Mouse (Mus musculus) forebrain, embryonic 14.5 days (tissue): ENCODE results near the gene Dph1. TPM values are rescaled to one million over a fixed set of nuclear protein-coding genes. Genes with fewer than 3 reads are reported as not detected.

Experiments
- ATAC-seq: fragments of 200-750 bp; cut with Nextera tagmentation; 2 replicates; pipeline ENCODE4 v1.8.0; 2017; ENCODE audit warnings: mild to moderate bottlenecking, moderate library complexity
- DNase-seq: peaks from one replicate; pipeline ENCODE4 v3.0.0-alpha.2; 2015; ENCODE audit warnings: low spot score
- H3K27ac ChIP-seq: fragments of 300-500 bp; sonication (generic); 2 replicates; pipeline ENCODE4 v1.5.1; 2014; ENCODE audit warnings: low read depth, mild to moderate bottlenecking, control low read depth, low read length, moderate library complexity
- H3K27me3 ChIP-seq: fragments of 300-500 bp; sonication (generic); replicated peaks from 2 replicates; pipeline ENCODE4 v1.6.1; 2014; ENCODE audit warnings: low read length, control low read depth, mixed read lengths; ENCODE audit not compliant: control insufficient read depth, insufficient read depth
- H3K36me3 ChIP-seq: fragments of 300-500 bp; sonication (generic); 2 replicates; pipeline ENCODE4 v1.6.1; 2014; ENCODE audit warnings: low read length, control low read depth; ENCODE audit not compliant: control insufficient read depth, insufficient read depth
- H3K4me1 ChIP-seq: fragments of 300-500 bp; sonication (generic); 2 replicates; pipeline ENCODE4 v1.6.1; 2014; ENCODE audit warnings: antibody characterized with exemption, low read length, control low read depth; ENCODE audit not compliant: control insufficient read depth, insufficient read depth
- H3K4me2 ChIP-seq: fragments of 300-500 bp; sonication (generic); 2 replicates; pipeline ENCODE4 v1.6.1; 2014; ENCODE audit warnings: mild to moderate bottlenecking, control low read depth, low read length
- H3K4me3 ChIP-seq: fragments of 300-500 bp; sonication (generic); 2 replicates; pipeline ENCODE4 v1.5.1; 2014; ENCODE audit warnings: low read depth, low read length, control low read depth
- H3K9ac ChIP-seq: fragments of 300-500 bp; sonication (generic); 2 replicates; pipeline ENCODE4 v1.6.1; 2014; ENCODE audit warnings: mild to moderate bottlenecking, low read length, control low read depth, moderate library complexity
- H3K9me3 ChIP-seq: fragments of 300-500 bp; sonication (generic); replicated peaks from 2 replicates; pipeline ENCODE4 v1.6.1; 2016; ENCODE audit warnings: low read length, control low read depth, mixed read lengths; ENCODE audit not compliant: control insufficient read depth
- WGBS: fragments of 180-500 bp; shearing (Covaris S2); extraction: QIAGEN DNeasy Blood & Tissue Kit; methylation state at CpG from one replicate; pipeline ENCODE4 v1.1.7; 2014; 5-methylcytosine and 5-hydroxymethylcytosine counted together
- polyA plus RNA-seq: library from polyadenylated mRNA; unstranded; fragments of >200 nt; fragmentation: Nextera tagmentation; extraction: Ambion mirVana; gene quantifications from 2 replicates; pipeline ENCODE4 v1.2.1, GENCODE M21; 2014

Dph1 gene
- polyA plus RNA-seq, 1 experiment from 2014 or later, result 17.6 TPM

GRCm38 (mm10) chr11:75139122-75139963 lies 51.7 kb downstream of the Dph1 start:
- peaks cover 6% of the 10 kb centered on the region for H3K4me1 ChIP-seq
- peaks cover 27% of the 10 kb centered on the region for H3K36me3 ChIP-seq
- H3K4me3 ChIP-seq, result no peak overlapping the region
- H3K27me3 ChIP-seq, result no peaks in the 10 kb centered on the region
- H3K4me2 ChIP-seq, result no peak overlapping the region
- DNase-seq (no peak), ATAC-seq (no peak)
- 66% methylated on average over 11 of the region's 11 CpGs for WGBS
- H3K9ac ChIP-seq, result no peak overlapping the region
- H3K27ac ChIP-seq, result no peak overlapping the region
- no peaks in the 10 kb centered on the region for H3K9me3 ChIP-seq

- no peak overlapping the region for H3K27ac ChIP-seq
- H3K4me2 ChIP-seq, result no peak overlapping the region
- no peak overlapping the region for H3K9ac ChIP-seq
- no peaks in the 10 kb centered on the region for H3K9me3 ChIP-seq
- 84% methylated on average over 5 of the region's 5 CpGs for WGBS
- no peak for ATAC-seq
- DNase-seq, result no peak
- no peaks in the 10 kb centered on the region for H3K27me3 ChIP-seq
- H3K36me3 ChIP-seq, result 0 out of 2 replicates have a peak, but pooled peaks cover 9% of the 10 kb centered on the region
- peaks cover 17% of the 10 kb centered on the region for H3K4me1 ChIP-seq
- H3K4me3 ChIP-seq, result no peak overlapping the region
Observed at GRCm38 (mm10) chr11:75136666-75137398, 54.2 kb downstream of the Dph1 start.

GRCm38 (mm10) chr11:75135358-75135757 lies 55.7 kb downstream of the Dph1 start:
- Histone ChIP-seq H3K9ac (no peak overlapping the region), H3K27ac (no peak overlapping the region), H3K27me3 (no peaks in the 10 kb centered on the region), H3K4me3 (no peak overlapping the region), H3K9me3 (no peaks in the 10 kb centered on the region), H3K4me1 (peaks cover 17% of the 10 kb centered on the region), H3K36me3 (0 out of 2 replicates have a peak, but pooled peaks cover 9% of the 10 kb centered on the region), H3K4me2 (no peak overlapping the region)
- no peak for ATAC-seq
- DNase-seq, result no peak
- 91% methylated on average over 4 of the region's 4 CpGs for WGBS

GRCm38 (mm10) chr11:75134485-75135068 lies 56.5 kb downstream of the Dph1 start:
- ATAC-seq (no peak), DNase-seq (no peak)
- Histone ChIP-seq H3K4me3 (no peak overlapping the region), H3K9ac (no peak overlapping the region), H3K4me1 (peaks cover 17% of the 10 kb centered on the region), H3K36me3 (0 out of 2 replicates have a peak, but pooled peaks cover 9% of the 10 kb centered on the region), H3K4me2 (no peak overlapping the region), H3K27me3 (no peaks in the 10 kb centered on the region), H3K9me3 (no peaks in the 10 kb centered on the region), H3K27ac (peak overlapping the region; percentile 6; the same call in 1 of the 2 replicates)
- WGBS, result 54% methylated on average over 5 of the region's 5 CpGs

GRCm38 (mm10) chr11:75133951-75134350 lies 57.1 kb downstream of the Dph1 start:
- DNase-seq, result peak; percentile 78
- Histone ChIP-seq H3K27ac (no peak overlapping the region), H3K9me3 (no peaks in the 10 kb centered on the region), H3K27me3 (no peaks in the 10 kb centered on the region), H3K4me2 (no peak overlapping the region), H3K4me1 (peaks cover 17% of the 10 kb centered on the region), H3K4me3 (no peak overlapping the region), H3K36me3 (0 out of 2 replicates have a peak, but pooled peaks cover 4% of the 10 kb centered on the region), H3K9ac (peak overlapping the region; percentile 26; the same call in 1 of the 2 replicates)
- ATAC-seq, result peak; percentile 85
- 2% methylated on average over 2 of the region's 2 CpGs for WGBS

GRCm38 (mm10) chr11:75133391-75133790 lies 57.6 kb downstream of the Dph1 start:
- H3K36me3 ChIP-seq, result 0 out of 2 replicates have a peak, but pooled peaks cover 4% of the 10 kb centered on the region
- no peak overlapping the region for H3K9ac ChIP-seq
- H3K9me3 ChIP-seq, result no peaks in the 10 kb centered on the region
- peaks cover 17% of the 10 kb centered on the region for H3K4me1 ChIP-seq
- DNase-seq, result no peak
- H3K4me3 ChIP-seq, result no peak overlapping the region
- no peak; the same call in 1 of the 2 replicates for ATAC-seq
- H3K27ac ChIP-seq, result no peak overlapping the region
- no peak overlapping the region for H3K4me2 ChIP-seq
- H3K27me3 ChIP-seq, result no peaks in the 10 kb centered on the region
- 75% methylated on average over 5 of the region's 5 CpGs for WGBS

GRCm38 (mm10) chr11:75132278-75132677 lies 58.8 kb downstream of the Dph1 start:
- no peak overlapping the region for H3K4me3 ChIP-seq
- H3K9me3 ChIP-seq, result no peaks in the 10 kb centered on the region
- no peak overlapping the region for H3K9ac ChIP-seq
- H3K4me1 ChIP-seq, result peaks cover 17% of the 10 kb centered on the region
- no peak overlapping the region for H3K4me2 ChIP-seq
- no peak overlapping the region for H3K27ac ChIP-seq
- WGBS, result 48% methylated on average over 5 of the region's 5 CpGs
- H3K27me3 ChIP-seq, result no peaks in the 10 kb centered on the region
- H3K36me3 ChIP-seq, result 0 out of 2 replicates have a peak, but pooled peaks cover 4% of the 10 kb centered on the region
- DNase-seq (peak; percentile 86), ATAC-seq (peak; percentile 48; the same call in 1 of the 2 replicates)

- H3K4me3 ChIP-seq, result no peak overlapping the region
- DNase-seq, result no peak
Observed at GRCm38 (mm10) chr11:75131300-75131699, 59.7 kb downstream of the Dph1 start.

More at GRCm38 (mm10) chr11:75131300-75131699, 59.7 kb downstream of the Dph1 start:
- H3K4me2 ChIP-seq, result no peak overlapping the region
- no peak overlapping the region for H3K27ac ChIP-seq
- H3K4me1 ChIP-seq, result peaks cover 17% of the 10 kb centered on the region
- H3K27me3 ChIP-seq, result no peaks in the 10 kb centered on the region
- ATAC-seq, result no peak
- no peak overlapping the region for H3K9ac ChIP-seq
- 93% methylated on average over 4 of the region's 4 CpGs for WGBS
- no peaks in the 10 kb centered on the region for H3K9me3 ChIP-seq
- H3K36me3 ChIP-seq, result no peaks in the 10 kb centered on the region
